8 mouse cellular contexts compared by ENCODE assay signal in the genomic region with DNA sequence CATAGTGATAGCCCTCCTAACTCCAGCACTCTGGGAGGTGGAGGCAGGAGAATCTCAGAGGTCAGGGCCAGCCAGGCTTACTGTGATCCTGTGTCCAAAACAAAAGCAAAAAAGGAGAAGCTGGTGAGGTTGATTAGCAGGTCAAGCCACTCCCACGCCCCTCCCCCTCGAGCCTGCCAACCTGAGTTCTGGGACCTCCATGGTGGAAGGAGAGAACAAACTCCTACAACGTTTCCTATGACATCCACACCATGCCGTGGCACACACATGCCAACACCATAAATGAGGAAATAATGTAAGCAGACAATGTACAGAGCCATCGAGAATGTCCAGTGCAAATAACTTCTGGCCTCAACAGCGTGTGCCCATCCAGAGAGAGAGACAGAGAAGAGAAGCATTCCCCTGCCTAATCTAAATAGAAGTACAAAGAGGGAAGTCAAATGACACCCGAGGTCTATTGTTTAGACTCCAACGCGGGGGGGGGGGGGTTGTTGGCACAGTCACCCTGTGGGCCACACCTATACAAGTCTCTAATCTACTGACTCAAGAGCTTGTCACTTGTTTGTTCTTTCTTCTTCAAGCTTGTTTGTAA. TPM values are rescaled to one million over a fixed set of nuclear protein-coding genes. Genes with fewer than 3 reads are reported as not detected.
DNase-seq lines count a peak whose midpoint lies in the region; ATAC-seq and TF ChIP-seq lines count a peak whose summit lies in the region.

No protein-coding gene starts in this region.

- peak overlapping the region in 2 of 3 experiments; percentile 19 to 35 for H3K4me3 ChIP-seq in CH12.LX (replicated peaks in 1 of 3; ENCODE audit: low read depth in 2 of 3, low read length in 2 of 3, poor library complexity in 1 of 3)
- H3K4me3 ChIP-seq in forebrain, embryonic 11.5 days (ENCODE audit: low read depth, low read length): peak overlapping the region; percentile 8; the same call in 1 of the 2 replicates
- H3K4me3 ChIP-seq in limb, embryonic 13.5 days: peak overlapping the region; percentile 30
- H3K4me3 ChIP-seq in midbrain, embryonic 12.5 days: peak overlapping the region; percentile 13; the same call in 1 of the 2 replicates
- 0 out of 2 replicates have a peak overlapping the region, but pooled peaks have one; percentile 2 for H3K4me3 ChIP-seq in stomach, embryonic 14.5 days (ENCODE audit: low read depth, low read length)

- ATAC-seq in forebrain, embryonic 11.5 days (replicated peaks; ENCODE audit: low FRiP score): no peak
- peak; percentile 18 to 22; a peak in 3 of 4 replicates for ATAC-seq in hematopoietic stem cell, adult 5-6 weeks (replicated peaks in 1 of 2; ENCODE audit: insufficient read depth in 1 of 2, low FRiP score in 2 of 2, low TSS enrichment in 1 of 2, low read depth in 1 of 2, poor library complexity in 2 of 2, severe bottlenecking in 2 of 2)
- no peak for ATAC-seq in limb, embryonic 13.5 days (ENCODE audit: low FRiP score, low read depth)
- no peak for ATAC-seq in midbrain, embryonic 12.5 days (ENCODE audit: low FRiP score, low read depth)
- ATAC-seq in stomach, embryonic 14.5 days (ENCODE audit: insufficient number of reproducible peaks, insufficient read depth, low FRiP score, low read depth): no peak

- WGBS in forebrain, embryonic 11.5 days: 6% methylated on average over 9 of the region's 9 CpGs
- WGBS in limb, embryonic 13.5 days: 8% methylated on average over 9 of the region's 9 CpGs
- WGBS in midbrain, embryonic 12.5 days: 4% methylated on average over 9 of the region's 9 CpGs
- WGBS in stomach, embryonic 14.5 days: 2% methylated on average over 9 of the region's 9 CpGs

- peaks cover 15% of the 10 kb centered on the region for H3K79me2 ChIP-seq in CH12.LX (replicated peaks; ENCODE audit: control insufficient read depth, extremely low read depth, insufficient read depth, poor library complexity, severe bottlenecking)

- H3K9ac ChIP-seq in CH12.LX (ENCODE audit: insufficient read depth, low read depth): peak overlapping the region; percentile 27; the same call in 1 of the 2 replicates
- H3K9ac ChIP-seq in forebrain, embryonic 11.5 days (ENCODE audit: low read length): peak overlapping the region; percentile 43
- H3K9ac ChIP-seq in limb, embryonic 13.5 days: peak overlapping the region; percentile 55
- H3K9ac ChIP-seq in midbrain, embryonic 12.5 days (replicated peaks): peak overlapping the region; percentile 41; the same call in 1 of the 2 replicates
- no peak overlapping the region for H3K9ac ChIP-seq in stomach, embryonic 14.5 days (replicated peaks; ENCODE audit: low read depth, low read length)

- peak overlapping the region; percentile 84 for H3K27ac ChIP-seq in CH12.LX (ENCODE audit: insufficient read depth, low read depth)
- peak overlapping the region; percentile 48; the same call in 1 of the 2 replicates for H3K27ac ChIP-seq in forebrain, embryonic 11.5 days (ENCODE audit: low read depth, low read length)
- H3K27ac ChIP-seq in limb, embryonic 13.5 days: peak overlapping the region; percentile 64
- peak overlapping the region; percentile 36 for H3K27ac ChIP-seq in midbrain, embryonic 12.5 days (replicated peaks)
- peak overlapping the region; percentile 50; the same call in 1 of the 2 replicates for H3K27ac ChIP-seq in stomach, embryonic 14.5 days (ENCODE audit: low read length)

- no peaks in the 10 kb centered on the region for H3K9me3 ChIP-seq in CH12.LX (replicated peaks; ENCODE audit: low read length)
- H3K9me3 ChIP-seq in forebrain, embryonic 11.5 days (ENCODE audit: control insufficient read depth, low read length): no peaks in the 10 kb centered on the region
- H3K9me3 ChIP-seq in limb, embryonic 13.5 days: no peaks in the 10 kb centered on the region
- no peaks in the 10 kb centered on the region for H3K9me3 ChIP-seq in midbrain, embryonic 12.5 days
- H3K9me3 ChIP-seq in stomach, embryonic 14.5 days (ENCODE audit: control insufficient read depth, low read depth, low read length): no peaks in the 10 kb centered on the region

- H3K4me2 ChIP-seq in CH12.LX (ENCODE audit: insufficient read depth, low read depth, poor library complexity, severe bottlenecking): peak overlapping the region; percentile 83
- H3K4me2 ChIP-seq in forebrain, embryonic 11.5 days (ENCODE audit: low read depth, low read length, severe bottlenecking): peak overlapping the region; percentile 43
- peak overlapping the region; percentile 61 for H3K4me2 ChIP-seq in limb, embryonic 13.5 days (replicated peaks)
- H3K4me2 ChIP-seq in midbrain, embryonic 12.5 days (replicated peaks): peak overlapping the region; percentile 45
- peak overlapping the region; percentile 43 for H3K4me2 ChIP-seq in stomach, embryonic 14.5 days (replicated peaks; ENCODE audit: low read depth, low read length)

- no peak for TF ChIP-seq CTCF in CH12.LX (conservative IDR thresholded peaks at IDR 0.05 in 1 of 2, IDR thresholded peaks at IDR 0.05 in 1 of 2; ENCODE audit: low read depth in 2 of 2, low read length in 2 of 2)

- H3K27me3 ChIP-seq in CH12.LX (replicated peaks): no peaks in the 10 kb centered on the region
- H3K27me3 ChIP-seq in forebrain, embryonic 11.5 days (ENCODE audit: control insufficient read depth, insufficient read depth, low read length): no peaks in the 10 kb centered on the region
- no peaks in the 10 kb centered on the region for H3K27me3 ChIP-seq in limb, embryonic 13.5 days
- no peaks in the 10 kb centered on the region for H3K27me3 ChIP-seq in midbrain, embryonic 12.5 days
- no peaks in the 10 kb centered on the region for H3K27me3 ChIP-seq in stomach, embryonic 14.5 days (ENCODE audit: control insufficient read depth, insufficient read depth, low read length)

- peaks cover 10 to 52% of the 10 kb centered on the region in 2 experiments for H3K4me1 ChIP-seq in CH12.LX (ENCODE audit: control insufficient read depth in 1 of 2, insufficient read depth in 2 of 2)
- H3K4me1 ChIP-seq in forebrain, embryonic 11.5 days (replicated peaks; ENCODE audit: control insufficient read depth, insufficient read depth, low read length): peaks cover 29% of the 10 kb centered on the region
- H3K4me1 ChIP-seq in limb, embryonic 13.5 days: peaks cover 47% of the 10 kb centered on the region
- H3K4me1 ChIP-seq in midbrain, embryonic 12.5 days: peaks cover 46% of the 10 kb centered on the region
- H3K4me1 ChIP-seq in stomach, embryonic 14.5 days (ENCODE audit: control insufficient read depth, insufficient read depth, low read length): peaks cover 37% of the 10 kb centered on the region

- dilution Hi-C loops in CH12.LX (cut with MboI; ENCODE audit: extremely low pct_ligation_motif_present, extremely low pct_unique_long_range_greater_than_20kb, low sequenced_read_pairs): no loop called here

- DNase-seq in CH12.LX (ENCODE audit: extremely low read depth): peak; percentile 68
- peak; percentile 51 to 58 for DNase-seq in adrenal gland, adult 18-20 months (ENCODE audit: low spot score in 2 of 2)
- peak; percentile 67 for DNase-seq in forebrain, embryonic 11.5 days (ENCODE audit: low spot score)
- no peak for DNase-seq in layer of hippocampus, postnatal 14 days (ENCODE audit: low spot score in 2 of 2)

- no peak for TF ChIP-seq EP300 in CH12.LX (IDR thresholded peaks at IDR 0.05; ENCODE audit: low read length)

- in situ Hi-C loops in CH12.LX (cut with MboI; ENCODE audit: low pct_ligation_motif_present, low pct_unique_long_range_greater_than_20kb, low sequenced_read_pairs): no loop called here

- H3K36me3 ChIP-seq in CH12.LX (replicated peaks in 1 of 2; ENCODE audit: control insufficient read depth in 1 of 2, insufficient read depth in 1 of 2, low read length in 1 of 2): peaks cover 7 to 14% of the 10 kb centered on the region in 2 experiments
- no peaks in the 10 kb centered on the region; the same call in 1 of the 2 replicates for H3K36me3 ChIP-seq in forebrain, embryonic 11.5 days (ENCODE audit: control insufficient read depth, insufficient read depth, low read length)
- peaks cover 14% of the 10 kb centered on the region for H3K36me3 ChIP-seq in limb, embryonic 13.5 days
- peaks cover 11% of the 10 kb centered on the region; the same call in 1 of the 2 replicates for H3K36me3 ChIP-seq in midbrain, embryonic 12.5 days
- H3K36me3 ChIP-seq in stomach, embryonic 14.5 days (ENCODE audit: control insufficient read depth, insufficient read depth, low read length): peaks cover 10% of the 10 kb centered on the region

- TF ChIP-seq RAD21 in CH12.LX (IDR thresholded peaks at IDR 0.05; ENCODE audit: low read depth, low read length): no peak

- 0 out of 2 replicates have a peak, but pooled peaks have one; percentile 26 for TF ChIP-seq POLR2A in CH12.LX (IDR thresholded peaks at IDR 0.05; ENCODE audit: low read depth, low read length)

RNA-seq across cellular contexts. Expression of gene Pnrc2, which starts 2.4 kb away (rescaled TPM):
- total RNA-seq in CH12.LX (2012; rRNA removed): 22.2 and 30.5 TPM in 2 replicates
- 46.9 and 55.0 TPM in 2 replicates for total RNA-seq in CH12.LX (2014; rRNA removed)
- polyA plus RNA-seq in CH12.LX (2012; ENCODE audit: insufficient read length, low read depth): 32.8 and 34.4 TPM in 2 replicates
- 100 to 1,000 TPM in 1 of 2 experiments, 10 to 100 TPM in 1; 89.4 to 111 TPM for total RNA-seq in adrenal gland, adult 18-20 months (2021)
- polyA plus RNA-seq in forebrain, embryonic 11.5 days (2014; fragmentation: Nextera tagmentation; extraction: Ambion mirVana): 220 and 234 TPM in 2 replicates
- 210 and 250 TPM in 2 replicates for total RNA-seq in hematopoietic stem cell, adult 5-6 weeks (2017)
- 192 and 195 TPM in 2 replicates for polyA plus RNA-seq in limb, embryonic 13.5 days (2015; fragmentation: Nextera tagmentation; extraction: Ambion mirVana)
- 189 and 199 TPM in 2 replicates for polyA plus RNA-seq in midbrain, embryonic 12.5 days (2016; fragmentation: Nextera tagmentation; extraction: Ambion mirVana)
- 172 and 189 TPM in 2 replicates for polyA plus RNA-seq in stomach, embryonic 14.5 days (2014; fragmentation: Nextera tagmentation; extraction: Ambion mirVana)
- 10 to 100 TPM; 59.5 to 67.2 TPM for total RNA-seq in layer of hippocampus, postnatal 14 days (2021)

RNA-seq across cellular contexts. Expression of gene Cnr2, which starts 19.1 kb away (rescaled TPM):
- 5.6 and 6.5 TPM in 2 replicates for total RNA-seq in CH12.LX (2012; rRNA removed)
- total RNA-seq in CH12.LX (2014; rRNA removed): 13.5 and 13.8 TPM in 2 replicates
- 9.4 and 10.6 TPM in 2 replicates for polyA plus RNA-seq in CH12.LX (2012; ENCODE audit: insufficient read length, low read depth)
- 1 to 10 TPM in 1 of 2 experiments, under 1 TPM in 1; 0.93 to 1.8 TPM for total RNA-seq in adrenal gland, adult 18-20 months (2021)
- polyA plus RNA-seq in forebrain, embryonic 11.5 days (2014; fragmentation: Nextera tagmentation; extraction: Ambion mirVana): 0.13 and 0.17 TPM in 2 replicates
- 3.1 and 3.8 TPM in 2 replicates for total RNA-seq in hematopoietic stem cell, adult 5-6 weeks (2017)
- polyA plus RNA-seq in limb, embryonic 13.5 days (2015; fragmentation: Nextera tagmentation; extraction: Ambion mirVana): 0.32 and 0.51 TPM in 2 replicates
- 0.13 and 0.27 TPM in 2 replicates for polyA plus RNA-seq in midbrain, embryonic 12.5 days (2016; fragmentation: Nextera tagmentation; extraction: Ambion mirVana)
- 0.38 and 0.39 TPM in 2 replicates for polyA plus RNA-seq in stomach, embryonic 14.5 days (2014; fragmentation: Nextera tagmentation; extraction: Ambion mirVana)
- total RNA-seq in layer of hippocampus, postnatal 14 days (2021): under 1 TPM in 1 of 2 experiments, not detected in 1; 0.09 TPM

RNA-seq across cellular contexts. Expression of gene Srsf10, which starts 20.5 kb away (rescaled TPM):
- total RNA-seq in CH12.LX (2012; rRNA removed) (85.7 and 127 TPM in 2 replicates), CH12.LX (2014; rRNA removed) (179 and 197 TPM in 2 replicates)
- 291 and 341 TPM in 2 replicates for polyA plus RNA-seq in CH12.LX (2012; ENCODE audit: insufficient read length, low read depth)
- 100 to 1,000 TPM in 1 of 2 experiments, 10 to 100 TPM in 1; 95.5 to 115 TPM for total RNA-seq in adrenal gland, adult 18-20 months (2021)
- polyA plus RNA-seq in forebrain, embryonic 11.5 days (2014; fragmentation: Nextera tagmentation; extraction: Ambion mirVana): 392 and 452 TPM in 2 replicates
- 246 and 267 TPM in 2 replicates for total RNA-seq in hematopoietic stem cell, adult 5-6 weeks (2017)
- polyA plus RNA-seq in limb, embryonic 13.5 days (2015; fragmentation: Nextera tagmentation; extraction: Ambion mirVana): 323 and 330 TPM in 2 replicates
- polyA plus RNA-seq in midbrain, embryonic 12.5 days (2016; fragmentation: Nextera tagmentation; extraction: Ambion mirVana): 351 and 371 TPM in 2 replicates
- polyA plus RNA-seq in stomach, embryonic 14.5 days (2014; fragmentation: Nextera tagmentation; extraction: Ambion mirVana): 297 and 298 TPM in 2 replicates
- 10 to 100 TPM; 78.4 to 85.6 TPM for total RNA-seq in layer of hippocampus, postnatal 14 days (2021)

RNA-seq across cellular contexts. Expression of gene Fuca1, which starts 44.4 kb away (rescaled TPM):
- total RNA-seq in CH12.LX (2012; rRNA removed) (63.2 and 77.6 TPM in 2 replicates), CH12.LX (2014; rRNA removed) (28.6 and 32.6 TPM in 2 replicates)
- 66.5 and 71.5 TPM in 2 replicates for polyA plus RNA-seq in CH12.LX (2012; ENCODE audit: insufficient read length, low read depth)
- 100 to 1,000 TPM in 1 of 2 experiments, 10 to 100 TPM in 1; 95.5 to 101 TPM for total RNA-seq in adrenal gland, adult 18-20 months (2021)
- 42.3 and 49.2 TPM in 2 replicates for polyA plus RNA-seq in forebrain, embryonic 11.5 days (2014; fragmentation: Nextera tagmentation; extraction: Ambion mirVana)
- total RNA-seq in hematopoietic stem cell, adult 5-6 weeks (2017): 99.5 and 155 TPM in 2 replicates
- polyA plus RNA-seq in limb, embryonic 13.5 days (2015; fragmentation: Nextera tagmentation; extraction: Ambion mirVana): 69.0 and 73.8 TPM in 2 replicates
- 50.6 and 54.7 TPM in 2 replicates for polyA plus RNA-seq in midbrain, embryonic 12.5 days (2016; fragmentation: Nextera tagmentation; extraction: Ambion mirVana)
- 87.7 and 93.3 TPM in 2 replicates for polyA plus RNA-seq in stomach, embryonic 14.5 days (2014; fragmentation: Nextera tagmentation; extraction: Ambion mirVana)
- 10 to 100 TPM; 48.9 to 52.6 TPM for total RNA-seq in layer of hippocampus, postnatal 14 days (2021)

Comparison
In these comparisons a context has a peak if more than half of its experiments do, and no peak if none do; other contexts are left out.
1. DNase-seq: peak in CH12.LX (single experiment), adrenal gland, adult 18-20 months (2 of 2) and forebrain, embryonic 11.5 days (single experiment); none in layer of hippocampus, postnatal 14 days (0 of 2).
2. ATAC-seq: peak in hematopoietic stem cell, adult 5-6 weeks (2 of 2); none in forebrain, embryonic 11.5 days (single experiment), limb, embryonic 13.5 days (single experiment), midbrain, embryonic 12.5 days (single experiment) and stomach, embryonic 14.5 days (single experiment).
3. Peak in every context shown above with its lines, with median percentiles within 50 percentile points of each other: H3K27ac ChIP-seq, H3K4me2 ChIP-seq and H3K4me3 ChIP-seq.